Mouse (Mus musculus) CH12.LX (cell line): ENCODE results near the gene Nav3.

Experiments
- CTCF ChIP-seq, 2 experiments: IDR thresholded peaks in 1 of 2; conservative IDR thresholded peaks in 1 of 2; 2 replicates each; pipeline ENCODE4 v1.5.1; 2011 to 2012; ENCODE audit warnings: low read depth in 2 of 2, low read length in 2 of 2, improper control_type of control experiment in 1 of 2, inconsistent platforms in 1 of 2, mild to moderate bottlenecking in 1 of 2, moderate library complexity in 1 of 2
- GABPA ChIP-seq: IDR thresholded peaks from 2 replicates; pipeline ENCODE4 v1.6.1; 2012; ENCODE audit warnings: low read depth, low read length, improper control_type of control experiment, inconsistent platforms; ENCODE audit not compliant: insufficient replicate concordance
- MAZ ChIP-seq: IDR thresholded peaks from 2 replicates; pipeline ENCODE4 v1.6.1; 2012; ENCODE audit warnings: low read depth, mild to moderate bottlenecking, inconsistent platforms, low read length, improper control_type of control experiment, moderate library complexity
- POLR2A ChIP-seq: IDR thresholded peaks from 2 replicates; pipeline ENCODE4 v1.6.1; 2011; ENCODE audit warnings: low read depth, mild to moderate bottlenecking, improper control_type of control experiment, low read length
- ZKSCAN1 ChIP-seq: IDR thresholded peaks from 2 replicates; pipeline ENCODE4 v1.6.1; 2012; ENCODE audit warnings: low read depth, inconsistent platforms, low read length, improper control_type of control experiment, borderline replicate concordance

DNA sequence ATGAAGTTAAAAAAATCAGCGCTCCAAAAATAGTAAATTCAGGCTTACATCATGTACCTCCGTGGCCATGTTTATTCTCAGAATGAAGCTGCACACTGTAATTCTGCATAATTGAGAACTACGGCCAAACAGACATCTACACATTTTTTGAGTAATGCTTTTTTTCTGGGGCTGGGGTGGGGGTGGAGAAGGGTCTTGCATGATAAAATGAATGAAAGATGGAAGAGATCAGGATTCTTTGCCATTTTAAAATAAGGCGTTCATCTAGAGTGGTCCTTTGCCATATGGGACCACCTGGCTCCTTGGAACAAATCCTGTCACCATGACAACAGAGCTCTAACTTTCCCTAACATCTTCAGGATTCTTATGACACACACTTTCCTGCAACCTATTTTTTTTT, 146.5 kb downstream of the Nav3 start:
- TF ChIP-seq MAZ = no peak
- no peak for TF ChIP-seq ZKSCAN1
- TF ChIP-seq POLR2A = no peak
- no peak for TF ChIP-seq CTCF (conservative IDR thresholded peaks at IDR 0.05 in 1 of 2, IDR thresholded peaks at IDR 0.05 in 1 of 2; ENCODE audit: low read depth in 2 of 2, low read length in 2 of 2)
- no peak for TF ChIP-seq GABPA
